ENCODE assay signal across 24 mouse cellular contexts in genomic region chr8:90123101-90123500, GRCm38 (mm10).
DNase-seq lines count a peak whose midpoint lies in the region; ATAC-seq and TF ChIP-seq lines count a peak whose summit lies in the region.
"Had no signal": no experiment of that assay in that cellular context is flagged by ENCODE, and none has a peak within 500 bp of the region (broad histone marks: within the 10 kb centered on the region; RNA-seq: fewer than 3 reads in every experiment).

No protein-coding gene starts in this region.

- H3K27ac ChIP-seq in cerebellum, adult 2 months (ENCODE audit: insufficient read depth, low read length) = no peak overlapping the region
- no peak overlapping the region for H3K27ac ChIP-seq in forebrain, embryonic 14.5 days (ENCODE audit: low read depth, low read length)
- H3K27ac ChIP-seq: forebrain, embryonic 10.5 days; forebrain, embryonic 13.5 days; gastrocnemius, adult 2 months; heart, embryonic 10.5 days; heart, embryonic 13.5 days; hindbrain, embryonic 12.5 days; hindbrain, embryonic 15.5 days had no signal

- H3K4me1 ChIP-seq in cerebellum, adult 2 months (ENCODE audit: control insufficient read depth, insufficient read depth, low read length) = no peaks in the 10 kb centered on the region
- no peaks in the 10 kb centered on the region for H3K4me1 ChIP-seq in forebrain, embryonic 14.5 days (ENCODE audit: control insufficient read depth, insufficient read depth, low read length)
- H3K4me1 ChIP-seq: forebrain, embryonic 13.5 days; hindbrain, embryonic 12.5 days; hindbrain, embryonic 15.5 days had no signal

- H3K36me3 ChIP-seq in forebrain, embryonic 14.5 days (ENCODE audit: control insufficient read depth, insufficient read depth, low read length) = no peaks in the 10 kb centered on the region
- H3K36me3 ChIP-seq: forebrain, embryonic 10.5 days; G1E; heart, embryonic 10.5 days; heart, embryonic 13.5 days; hindbrain, embryonic 12.5 days; hindbrain, embryonic 15.5 days had no signal

- peak; percentile 10 to 28 for DNase-seq in cerebellum, adult 2 months
- peak; percentile 33 to 42 for DNase-seq in cerebellum, postnatal 14 days
- no peak for DNase-seq in cerebellum, postnatal 4 days (ENCODE audit: low spot score in 2 of 2)
- DNase-seq in retina, postnatal 1 day = peak; percentile 21
- no peak for DNase-seq in retina, embryonic 14.5 days (ENCODE audit: low spot score)
- no peak for DNase-seq in forebrain, embryonic 14.5 days (ENCODE audit: low spot score)
- DNase-seq: adrenal gland, adult 2 months; adrenal gland, postnatal 14 days; B cell, adult 2 months; forebrain, postnatal 0 days; gastrocnemius, adult 2 months; gastrocnemius, postnatal 14 days; heart, adult 18-20 months; kidney, adult 2 months had no signal

- no peaks in the 10 kb centered on the region; the same call in 1 of the 2 replicates for H3K27me3 ChIP-seq in cerebellum, adult 2 months (ENCODE audit: control insufficient read depth, insufficient read depth, low read length)
- no peaks in the 10 kb centered on the region for H3K27me3 ChIP-seq in forebrain, embryonic 14.5 days (replicated peaks; ENCODE audit: control insufficient read depth, insufficient read depth, low read length)
- H3K27me3 ChIP-seq: CH12.LX; forebrain, embryonic 13.5 days; heart, embryonic 13.5 days; hindbrain, embryonic 12.5 days; hindbrain, embryonic 15.5 days had no signal

- no peak for TF ChIP-seq CTCF in cerebellum, adult 2 months (IDR thresholded peaks at IDR 0.05; ENCODE audit: borderline replicate concordance, insufficient read depth, low read depth, low read length)

- no peaks in the 10 kb centered on the region for H3K9me3 ChIP-seq in forebrain, embryonic 14.5 days (replicated peaks; ENCODE audit: control insufficient read depth, low read length)
- H3K9me3 ChIP-seq: forebrain, embryonic 10.5 days; forebrain, embryonic 13.5 days; heart, embryonic 10.5 days; heart, embryonic 13.5 days; hindbrain, embryonic 12.5 days; hindbrain, embryonic 15.5 days had no signal

- H3K4me3 ChIP-seq in cerebellum, adult 2 months (replicated peaks; ENCODE audit: insufficient read depth, low read depth, low read length) = no peak overlapping the region
- no peak overlapping the region for H3K4me3 ChIP-seq in forebrain, embryonic 14.5 days (ENCODE audit: low read depth, low read length)
- H3K4me3 ChIP-seq: forebrain, embryonic 10.5 days; forebrain, embryonic 13.5 days; gastrocnemius, adult 2 months; heart, embryonic 10.5 days; heart, embryonic 13.5 days; hindbrain, embryonic 12.5 days; hindbrain, embryonic 15.5 days had no signal

- H3K4me2 ChIP-seq in forebrain, embryonic 14.5 days (ENCODE audit: low read length) = no peak overlapping the region
- H3K4me2 ChIP-seq: forebrain, embryonic 13.5 days; heart, embryonic 13.5 days; hindbrain, embryonic 12.5 days; hindbrain, embryonic 15.5 days had no signal

- H3K9ac ChIP-seq in forebrain, embryonic 14.5 days (ENCODE audit: low read length) = no peak overlapping the region
- H3K9ac ChIP-seq: forebrain, embryonic 13.5 days; forebrain, postnatal 0 days; heart, embryonic 13.5 days; hindbrain, embryonic 12.5 days; hindbrain, embryonic 15.5 days had no signal

- no peak for TF ChIP-seq POLR2A in cerebellum, adult 2 months (IDR thresholded peaks at IDR 0.05; ENCODE audit: borderline replicate concordance, insufficient read depth, low read length)

- ATAC-seq in cerebellum, adult (ENCODE audit: insufficient number of reproducible peaks, low FRiP score, low TSS enrichment) = no peak
- no peak for ATAC-seq in forebrain, embryonic 14.5 days
- ATAC-seq: forebrain, embryonic 13.5 days; forebrain, postnatal 0 days; intestine, postnatal 0 days had no signal

Comparison
In these comparisons a context has a peak if more than half of its experiments do, and no peak if none do; other contexts are left out.
1. DNase-seq: peak in cerebellum, adult 2 months (2 of 2), cerebellum, postnatal 14 days (2 of 2) and retina, postnatal 1 day (single experiment); none in cerebellum, postnatal 4 days (0 of 2), retina, embryonic 14.5 days (single experiment) and forebrain, embryonic 14.5 days (single experiment).